Mouse (Mus musculus) liver, postnatal 0 days (tissue): ENCODE measurements around the gene Commd9. TPM values are rescaled to one million over a fixed set of nuclear protein-coding genes. Genes with fewer than 3 reads are reported as not detected.

Experiments used
- ATAC-seq: fragments of 200-750 bp; cut with Nextera tagmentation; 2 replicates; pipeline ENCODE4 v1.8.0; 2017; ENCODE audit warnings: mild to moderate bottlenecking, moderate library complexity
- DNase-seq: peaks from one replicate; pipeline ENCODE4 v3.0.0-alpha.2; 2016
- H3K27ac ChIP-seq: fragments of 300-500 bp; sonication (generic); 2 replicates; pipeline ENCODE4 v1.5.1; 2014; ENCODE audit warnings: antibody characterized with exemption, moderate library complexity, mild to moderate bottlenecking, low read depth
- H3K27me3 ChIP-seq: fragments of 300-500 bp; sonication (generic); 2 replicates; pipeline ENCODE4 v1.6.1; 2014; ENCODE audit warnings: low read length, control low read depth, mixed read lengths; ENCODE audit not compliant: insufficient read depth
- H3K36me3 ChIP-seq: fragments of 300-500 bp; sonication (generic); replicated peaks from 2 replicates; pipeline ENCODE4 v1.6.1; 2014; ENCODE audit warnings: mild to moderate bottlenecking, control low read depth, low read length, moderate library complexity, mixed read lengths; ENCODE audit not compliant: insufficient read depth
- H3K4me1 ChIP-seq: fragments of 300-500 bp; sonication (generic); 2 replicates; pipeline ENCODE4 v1.6.1; 2014; ENCODE audit warnings: antibody characterized with exemption, mild to moderate bottlenecking, control low read depth; ENCODE audit not compliant: insufficient read depth
- H3K4me2 ChIP-seq: fragments of 300-500 bp; sonication (generic); 2 replicates; pipeline ENCODE4 v1.6.1; 2014; ENCODE audit warnings: low read depth, mild to moderate bottlenecking, low read length, moderate library complexity, mixed read lengths
- H3K4me3 ChIP-seq: fragments of 300-500 bp; sonication (generic); 2 replicates; pipeline ENCODE4 v1.5.1; 2014; ENCODE audit warnings: low read depth, low read length
- H3K9ac ChIP-seq: fragments of 300-500 bp; sonication (generic); replicated peaks from 2 replicates; pipeline ENCODE4 v1.6.1; 2014; ENCODE audit warnings: mild to moderate bottlenecking, moderate library complexity
- H3K9me3 ChIP-seq: fragments of 300-500 bp; sonication (generic); 2 replicates; pipeline ENCODE4 v1.6.1; 2016; ENCODE audit warnings: mild to moderate bottlenecking, control low read depth, low read length, mixed read lengths
- CTCF ChIP-seq: sonication (generic); IDR thresholded peaks from 2 replicates; pipeline ENCODE4 v1.5.1; 2016; ENCODE audit warnings: antibody characterized with exemption, low read depth
- EP300 ChIP-seq: IDR thresholded peaks from 2 replicates; pipeline ENCODE4 v1.6.1; 2016; ENCODE audit warnings: antibody characterized with exemption, low read depth, mild to moderate bottlenecking
- WGBS: fragments of 180-500 bp; shearing (Covaris S2); extraction: QIAGEN DNeasy Blood & Tissue Kit; methylation state at CpG from one replicate; pipeline ENCODE4 v1.1.7; 2014; ENCODE audit not compliant: insufficient replicate concordance; 5-methylcytosine and 5-hydroxymethylcytosine counted together
- polyA plus RNA-seq: library from polyadenylated mRNA; unstranded; fragments of >200 nt; fragmentation: Nextera tagmentation; extraction: Ambion mirVana; gene quantifications from 2 replicates; pipeline ENCODE4 v1.2.1, GENCODE M21; 2015

The Commd9 gene
- polyA plus RNA-seq, 1 experiment from 2014 or later: 23.6 TPM

DNA sequence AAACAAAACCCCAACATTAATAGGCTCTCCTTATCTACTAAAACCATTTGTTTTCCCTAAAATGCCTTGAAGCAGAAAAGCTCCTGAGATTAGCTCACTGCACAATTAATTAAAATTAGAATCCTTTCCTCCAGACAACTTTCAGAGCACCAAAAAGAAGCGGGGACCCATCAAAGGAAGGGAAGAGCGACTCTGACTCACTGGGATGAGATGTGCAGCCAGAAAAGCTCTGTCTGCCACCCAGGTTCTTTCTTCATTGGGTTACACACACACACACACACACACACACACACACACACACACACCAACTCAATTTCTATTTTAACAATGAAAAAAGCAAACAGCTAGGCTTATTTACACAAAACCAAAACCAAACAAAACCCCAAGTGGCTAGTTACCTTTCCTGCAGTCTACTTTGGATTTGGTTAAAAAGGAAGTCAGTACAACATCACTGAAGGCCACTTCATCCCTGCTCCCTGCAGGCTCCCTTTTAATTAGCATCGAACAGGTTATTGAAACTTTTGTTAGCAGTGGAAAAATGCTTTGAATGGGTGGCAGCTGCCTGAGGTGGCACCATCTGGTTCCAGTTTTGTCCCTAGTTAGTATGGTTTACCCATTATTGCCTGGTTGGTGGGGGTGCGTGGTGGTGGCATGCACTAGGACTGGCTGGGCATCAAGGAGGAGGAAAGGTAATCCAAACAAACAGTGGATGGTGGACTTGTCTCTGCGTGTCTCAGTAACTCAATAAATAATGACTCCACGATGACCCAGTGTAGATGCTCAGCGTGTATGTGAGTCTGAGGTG is 64.9 kb downstream of the Commd9 start:
- DNase-seq: no peak
- Histone ChIP-seq H3K27ac (no peak overlapping the region), H3K4me2 (no peak overlapping the region), H3K9me3 (no peaks in the 10 kb centered on the region), H3K36me3 (no peaks in the 10 kb centered on the region), H3K27me3 (no peaks in the 10 kb centered on the region), H3K9ac (no peak overlapping the region), H3K4me3 (no peak overlapping the region), H3K4me1 (no peaks in the 10 kb centered on the region)
- ATAC-seq: no peak
- no peak for TF ChIP-seq EP300
- no peak for TF ChIP-seq CTCF
- WGBS: 65% methylated on average over 7 of the region's 7 CpGs

Other genes starting within 250 kb of the Commd9 start
- 0.95 and 1.1 TPM in 2 replicates for gene Rag1, start 236.7 kb upstream of the Commd9 start, polyA plus RNA-seq
- 15.1 and 18.5 TPM in 2 replicates for gene B230118H07Rik, start 236.7 kb upstream of the Commd9 start, polyA plus RNA-seq
- 2.7 and 2.8 TPM in 2 replicates for gene Traf6, start 207.8 kb upstream of the Commd9 start, polyA plus RNA-seq
- 2.9 and 4.0 TPM in 2 replicates for gene Prr5l, start 3.2 kb upstream of the Commd9 start, polyA plus RNA-seq